Mouse (Mus musculus): ENCODE results near the gene Tmem210. TPM values are rescaled to one million over a fixed set of nuclear protein-coding genes. Genes with fewer than 3 reads are reported as not detected.
A peak's percentile ranks its signal among the peaks of the same experiment; 100 is the strongest.
"Not testable (repeated sequence)": the region's sequence is repeated elsewhere in the genome, so short reads cannot be mapped to it uniquely, and the experiment has no call there.

Tmem210 gene
- total RNA-seq (2021): not detected
- long read RNA-seq, experiment 1: 0 reads
- long read RNA-seq, experiment 2: 0 reads

- no peak for DNase-seq (ENCODE audit: low spot score in 2 of 2)
These were observed at the start of gene Tmem210 for GRCm38 (mm10) chr2:25287927-25288649. TSS of gene Tmem210 (plus strand) at chr2:25288145.

- no peak for DNase-seq (ENCODE audit: low spot score in 2 of 2)
These were observed 48.2 kb upstream of the Tmem210 start for GRCm38 (mm10) chr2:25239766-25240165.

GRCm38 (mm10) chr2:25240310-25240709 is 47.6 kb upstream of the Tmem210 start:
- no peak for DNase-seq (ENCODE audit: low spot score in 2 of 2)

- peak in 1 of 2 experiments; percentile 42 for DNase-seq (ENCODE audit: low spot score in 2 of 2)
These were observed 47.1 kb upstream of the Tmem210 start for GRCm38 (mm10) chr2:25240723-25241437.

GRCm38 (mm10) chr2:25241438-25241775 is 46.5 kb upstream of the Tmem210 start:
- no peak for DNase-seq (ENCODE audit: low spot score in 2 of 2)

GRCm38 (mm10) chr2:25242101-25242506 is 45.8 kb upstream of the Tmem210 start, which contains the start of the genes Rnf208 and Cysrt1:
TSS of gene Rnf208 (plus strand) at chr2:25242255.
TSS of gene Cysrt1 (minus strand) at chr2:25242452.
- DNase-seq (ENCODE audit: low spot score in 2 of 2): no peak

- no peak for DNase-seq (ENCODE audit: low spot score in 2 of 2)
These were observed 44.6 kb upstream of the Tmem210 start for GRCm38 (mm10) chr2:25243342-25243741.

GRCm38 (mm10) chr2:25244144-25244543 is 43.8 kb upstream of the Tmem210 start:
- no peak for DNase-seq (ENCODE audit: low spot score in 2 of 2)

GRCm38 (mm10) chr2:25246183-25247072 is 41.5 kb upstream of the Tmem210 start, which contains the start of gene AL732309.1:
TSS of gene AL732309.1 (minus strand) at chr2:25246863.
- DNase-seq (ENCODE audit: low spot score in 2 of 2): no peak

- no peak for DNase-seq (ENCODE audit: low spot score in 2 of 2)
These were observed 35.6 kb upstream of the Tmem210 start for GRCm38 (mm10) chr2:25252331-25252730.

- peak; percentile 77 to 85 for DNase-seq (ENCODE audit: low spot score in 2 of 2)
These were observed 32.6 kb upstream of the Tmem210 start, which contains the start of gene Tmem203 for GRCm38 (mm10) chr2:25255284-25255779. TSS of gene Tmem203 (plus strand) at chr2:25255439.

GRCm38 (mm10) chr2:25256443-25257109 is 31.4 kb upstream of the Tmem210 start:
- DNase-seq (ENCODE audit: low spot score in 2 of 2): not testable (repeated sequence)

- DNase-seq (ENCODE audit: low spot score in 2 of 2): not testable (repeated sequence)
These were observed 30.7 kb upstream of the Tmem210 start for GRCm38 (mm10) chr2:25257250-25257649.

- DNase-seq (ENCODE audit: low spot score in 2 of 2): no peak
These were observed 29.1 kb upstream of the Tmem210 start for GRCm38 (mm10) chr2:25258887-25259286.

- DNase-seq (ENCODE audit: low spot score in 2 of 2): no peak
These were observed 26.1 kb upstream of the Tmem210 start for GRCm38 (mm10) chr2:25261870-25262269.

GRCm38 (mm10) chr2:25262291-25262767 is 25.6 kb upstream of the Tmem210 start, which contains the start of gene Tprn:
TSS of gene Tprn (plus strand) at chr2:25262618.
- DNase-seq (ENCODE audit: low spot score in 2 of 2): peak; percentile 64 to 91

- peak in 1 of 2 experiments; percentile 46 for DNase-seq (ENCODE audit: low spot score in 2 of 2)
These were observed 24.9 kb upstream of the Tmem210 start for GRCm38 (mm10) chr2:25262795-25263622.

GRCm38 (mm10) chr2:25263623-25264285 is 24.2 kb upstream of the Tmem210 start:
- DNase-seq (ENCODE audit: low spot score in 2 of 2): no peak

GRCm38 (mm10) chr2:25264286-25264660 is 23.7 kb upstream of the Tmem210 start:
- DNase-seq (ENCODE audit: low spot score in 2 of 2): no peak
